Mouse (Mus musculus) heart, postnatal 4 days (tissue): Measurements from ENCODE around the gene Fthl17f. TPM values are rescaled to one million over a fixed set of nuclear protein-coding genes. Genes with fewer than 3 reads are reported as not detected.
A peak's percentile ranks its signal among the peaks of the same experiment; 100 is the strongest.
"Not testable (repeated sequence)": the region's sequence is repeated elsewhere in the genome, so short reads cannot be mapped to it uniquely, and the experiment has no call there.

ENCODE experiments used
- DNase-seq: peaks from one replicate; pipeline ENCODE4 v3.0.0; 2021
- total RNA-seq, 2 experiments: library from RNA; stranded (reverse); gene quantifications; 2 replicates each; pipeline ENCODE4 v1.2.3; 2021

Gene Fthl17f
- not detected for total RNA-seq

GRCm38 (mm10) chrX:9062715-9063114 is at the start of gene Fthl17f:
TSS of gene Fthl17f (plus strand) at chrX:9063015.
- not testable (repeated sequence) for DNase-seq

- no peak for DNase-seq
Measured at GRCm38 (mm10) chrX:9016079-9016478, 46.7 kb upstream of the Fthl17f start.

- DNase-seq = no peak
Measured at GRCm38 (mm10) chrX:9019481-9019880, 43.3 kb upstream of the Fthl17f start.

GRCm38 (mm10) chrX:9033193-9033592 is 29.6 kb upstream of the Fthl17f start, which contains the start of gene Fthl17e:
TSS of gene Fthl17e (plus strand) at chrX:9033493.
- DNase-seq = not testable (repeated sequence)

GRCm38 (mm10) chrX:9041611-9042010 is 21.2 kb upstream of the Fthl17f start:
- not testable (repeated sequence) for DNase-seq

- DNase-seq = peak; percentile 87
Measured at GRCm38 (mm10) chrX:9060952-9061351, 1.9 kb upstream of the Fthl17f start.

- no peak for DNase-seq
Measured at GRCm38 (mm10) chrX:9062101-9062500, 714 bp upstream of the Fthl17f start.

- DNase-seq = peak; percentile 43
Measured at GRCm38 (mm10) chrX:9077699-9078098, 14.9 kb downstream of the Fthl17f start.

- not testable (repeated sequence) for DNase-seq
Measured at GRCm38 (mm10) chrX:9095066-9095465, 32.3 kb downstream of the Fthl17f start.

GRCm38 (mm10) chrX:9104262-9104661 is 41.4 kb downstream of the Fthl17f start, which contains the start of gene 4930402K13Rik:
TSS of gene 4930402K13Rik (plus strand) at chrX:9104562.
- no peak for DNase-seq

- DNase-seq = no peak
Measured at GRCm38 (mm10) chrX:9110381-9110780, 47.6 kb downstream of the Fthl17f start.

Other genes starting within 250 kb of the Fthl17f start
- gene Gm6592, start 219.0 kb upstream of the Fthl17f start, total RNA-seq = not detected
- gene Gm5751, start 188.8 kb upstream of the Fthl17f start, total RNA-seq = not detected
- gene B630019K06Rik, start 170.6 kb upstream of the Fthl17f start, total RNA-seq = 1 to 10 TPM; 1.8 to 2.0 TPM
- not detected for gene Fthl17b, start 100.0 kb upstream of the Fthl17f start, total RNA-seq
- not detected for gene Fthl17c, start 86.5 kb upstream of the Fthl17f start, total RNA-seq
- not detected for gene Fthl17d, start 76.3 kb upstream of the Fthl17f start, total RNA-seq
- gene Fthl17e, start 29.5 kb upstream of the Fthl17f start, total RNA-seq = not detected
- not detected for gene 4930402K13Rik, start 41.5 kb downstream of the Fthl17f start, total RNA-seq
- gene Lancl3, start 136.9 kb downstream of the Fthl17f start, total RNA-seq = 1 to 10 TPM; 4.0 to 5.7 TPM
- gene Gm14862, start 193.9 kb downstream of the Fthl17f start, total RNA-seq = not detected
- 1 to 10 TPM; 4.6 to 4.9 TPM for gene Xk, start 209.7 kb downstream of the Fthl17f start, total RNA-seq
- 1 to 10 TPM in 1 of 2 experiments, under 1 TPM in 1; 0.76 to 1.1 TPM for gene H2al1m, start 220.7 kb downstream of the Fthl17f start, total RNA-seq